Mouse (Mus musculus): ENCODE results near the gene 1810049J17Rik. TPM values are rescaled to one million over a fixed set of nuclear protein-coding genes. Genes with fewer than 3 reads are reported as not detected.

Gene 1810049J17Rik
- total and polyA plus RNA-seq, 3 experiments: 23.9 TPM; not detected in 2

- no peak overlapping the region for H3K9ac ChIP-seq (ENCODE audit: control insufficient read depth, low read depth, low read length, poor library complexity, severe bottlenecking)
- H3K9me3 ChIP-seq (replicated peaks; ENCODE audit: insufficient read depth, low read length): no peaks in the 10 kb centered on the region
- H3K27ac ChIP-seq (ENCODE audit: control insufficient read depth, low read depth, low read length): no peak overlapping the region
- H3K79me2 ChIP-seq (ENCODE audit: control insufficient read depth, insufficient read depth, low read length, poor library complexity): no peaks in the 10 kb centered on the region
- TF ChIP-seq MAFK (IDR thresholded peaks at IDR 0.05; ENCODE audit: borderline replicate concordance, low read depth, low read length) (no peak), MEF2A (IDR thresholded peaks at IDR 0.05; ENCODE audit: extremely low read depth, insufficient replicate concordance, low read depth, low read length, poor library complexity, severe bottlenecking) (no peak), USF2 (IDR thresholded peaks at IDR 0.05; ENCODE audit: borderline replicate concordance in 1 of 2, insufficient read depth in 1 of 2, low read depth in 1 of 2, low read length in 2 of 2) (no peak), JUND (IDR thresholded peaks at IDR 0.05; ENCODE audit: low read depth, low read length) (no peak), TAL1 (IDR thresholded peaks at IDR 0.05; ENCODE audit: low read length) (no peak), MYC (IDR thresholded peaks at IDR 0.05; ENCODE audit: low read depth, low read length) (no peak), ZKSCAN1 (IDR thresholded peaks at IDR 0.05; ENCODE audit: low read depth, low read length) (no peak), ETS1 (IDR thresholded peaks at IDR 0.05; ENCODE audit: low read depth, low read length) (no peak), ELF1 (IDR thresholded peaks at IDR 0.05; ENCODE audit: low read depth, low read length) (no peak), SMC3 (IDR thresholded peaks at IDR 0.05; ENCODE audit: low read depth, low read length) (no peak), ZMIZ1 (IDR thresholded peaks at IDR 0.05; ENCODE audit: low read depth, low read length) (no peak), TBP (IDR thresholded peaks at IDR 0.05; ENCODE audit: low read depth, low read length) (no peak), RCOR1 (IDR thresholded peaks at IDR 0.05; ENCODE audit: low read depth, low read length) (no peak), ZNF384 (IDR thresholded peaks at IDR 0.05; ENCODE audit: low read depth, low read length) (no peak), MXI1 (IDR thresholded peaks at IDR 0.05; ENCODE audit: low read depth, low read length) (no peak), GATA1 (IDR thresholded peaks at IDR 0.05; ENCODE audit: low read depth, low read length) (no peak), CTCF (IDR thresholded peaks at IDR 0.05 in 2 of 3, conservative IDR thresholded peaks at IDR 0.05 in 1 of 3; ENCODE audit: control insufficient read depth in 1 of 3, insufficient read depth in 1 of 3, low read depth in 2 of 3, low read length in 3 of 3, poor library complexity in 1 of 3, severe bottlenecking in 1 of 3) (no peak), MAX (IDR thresholded peaks at IDR 0.05; ENCODE audit: low read length) (no peak), EP300 (IDR thresholded peaks at IDR 0.05; ENCODE audit: low read depth in 1 of 2, low read length in 2 of 2) (no peak), KAT2A (conservative IDR thresholded peaks at IDR 0.05; ENCODE audit: low read depth, low read length) (no peak)
- H3K4me1 ChIP-seq (ENCODE audit: control insufficient read depth in 1 of 2, insufficient read depth in 2 of 2, low read length in 2 of 2): 0 out of 4 replicates have a peak, but pooled peaks cover 0 to 12% of the 10 kb centered on the region in 2 experiments
- H3K4me3 ChIP-seq (ENCODE audit: control insufficient read depth in 1 of 2, insufficient read depth in 1 of 2, low read depth in 2 of 2, low read length in 2 of 2): no peak overlapping the region
- no peaks in the 10 kb centered on the region for H3K27me3 ChIP-seq (ENCODE audit: control insufficient read depth in 1 of 2, insufficient read depth in 2 of 2, low read length in 2 of 2)
- H3K36me3 ChIP-seq (ENCODE audit: control insufficient read depth in 1 of 2, insufficient read depth in 2 of 2, low read length in 2 of 2): no peaks in the 10 kb centered on the region; a peak in 2 of 4 replicates
- peak; percentile 54 for DNase-seq (ENCODE audit: low read depth, low spot score)
Observed at GRCm38 (mm10) chr15:12275091-12275623, 46.5 kb downstream of the 1810049J17Rik start.

All from MEL (cell line).